Mouse (Mus musculus): ENCODE results near the gene Capn5. TPM values are rescaled to one million over a fixed set of nuclear protein-coding genes. Genes with fewer than 3 reads are reported as not detected.

Gene Capn5
- polyA plus RNA-seq, 1 experiment from 2014 or later, result 8.4 TPM

Other genes with a start within 250 kb of the Capn5 start
- gene Myo7a, start 58.8 kb downstream of the Capn5 start, polyA plus RNA-seq (2015; fragmentation: Nextera tagmentation; extraction: Ambion mirVana), result 2.6 and 2.8 TPM in 2 replicates
- 0.55 and 0.70 TPM in 2 replicates for gene Omp, start 32.8 kb downstream of the Capn5 start, polyA plus RNA-seq (2015; fragmentation: Nextera tagmentation; extraction: Ambion mirVana)
- 0.22 and 0.24 TPM in 2 replicates for gene B3gnt6, start 21.2 kb upstream of the Capn5 start, polyA plus RNA-seq (2015; fragmentation: Nextera tagmentation; extraction: Ambion mirVana)
- gene Acer3, start 142.9 kb upstream of the Capn5 start, polyA plus RNA-seq (2015; fragmentation: Nextera tagmentation; extraction: Ambion mirVana), result 19.5 and 20.0 TPM in 2 replicates
- gene Tsku, start 183.1 kb upstream of the Capn5 start, polyA plus RNA-seq (2015; fragmentation: Nextera tagmentation; extraction: Ambion mirVana), result 3.3 and 4.1 TPM in 2 replicates

Data from thymus, postnatal 0 days (tissue).